Mouse (Mus musculus) testis, adult 10 weeks (tissue): Measurements from ENCODE around the gene Cpd. TPM values are rescaled to one million over a fixed set of nuclear protein-coding genes. Genes with fewer than 3 reads are reported as not detected.

Experiments used
- polyA plus RNA-seq: library from polyadenylated mRNA; stranded (reverse); fragments of 350-450 nt; fragmentation: Illumina TruSeq; extraction: RNeasy Lipid Tissue Mini Kit (QIAGEN cat#74804); gene quantifications from one replicate; pipeline ENCODE4 v1.2.3, GENCODE M21; 2014; ENCODE audit warnings: low read depth, low replicate concordance

Gene Cpd
- 28.7 TPM for polyA plus RNA-seq

GRCm38 (mm10) chr11:76846878-76847222 is at the start of gene Cpd:
TSS of gene Cpd (minus strand) at chr11:76847018.

GRCm38 (mm10) chr11:76763053-76763740 is 83.6 kb downstream of the Cpd start, which contains the start of gene Gosr1:
TSS of gene Gosr1 (minus strand) at chr11:76763579.

Other genes starting within 250 kb of the Cpd start
- 3.2 TPM for gene Abr, start 224.7 kb downstream of the Cpd start, polyA plus RNA-seq
- not detected for gene Bhlha9, start 174.5 kb downstream of the Cpd start, polyA plus RNA-seq
- gene Trarg1, start 167.2 kb downstream of the Cpd start, polyA plus RNA-seq = not detected
- gene Gosr1, start 83.4 kb downstream of the Cpd start, polyA plus RNA-seq = 36.0 TPM
- not detected for gene Tmigd1, start 55.1 kb upstream of the Cpd start, polyA plus RNA-seq
- 52.9 TPM for gene Blmh, start 77.8 kb upstream of the Cpd start, polyA plus RNA-seq
- gene Slc6a4, start 151.6 kb upstream of the Cpd start, polyA plus RNA-seq = 0.91 TPM
- gene Nsrp1, start 231.4 kb upstream of the Cpd start, polyA plus RNA-seq = 52.5 TPM